Mouse (Mus musculus): ENCODE data around the gene Gm45233. TPM values are rescaled to one million over a fixed set of nuclear protein-coding genes. Genes with fewer than 3 reads are reported as not detected.

Gene Gm45233
- not detected for polyA plus RNA-seq (2015; fragmentation: Illumina TruSeq; extraction: RNeasy Lipid Tissue Mini Kit (QIAGEN cat#74804); ENCODE audit: insufficient read depth, low read depth, low replicate concordance)

GRCm38 (mm10) chr7:43443917-43444293 lies at the start of gene Gm45233, which contains the start of gene Etfb:
Gene Gm45233, plus strand, starts transcription at chr7:43444128.
Gene Etfb, plus strand, starts transcription at chr7:43444083.

GRCm38 (mm10) chr7:43408131-43408553 lies 35.8 kb upstream of the Gm45233 start, which contains the start of gene Siglecg:
Gene Siglecg, plus strand, starts transcription at chr7:43408204.

DNA sequence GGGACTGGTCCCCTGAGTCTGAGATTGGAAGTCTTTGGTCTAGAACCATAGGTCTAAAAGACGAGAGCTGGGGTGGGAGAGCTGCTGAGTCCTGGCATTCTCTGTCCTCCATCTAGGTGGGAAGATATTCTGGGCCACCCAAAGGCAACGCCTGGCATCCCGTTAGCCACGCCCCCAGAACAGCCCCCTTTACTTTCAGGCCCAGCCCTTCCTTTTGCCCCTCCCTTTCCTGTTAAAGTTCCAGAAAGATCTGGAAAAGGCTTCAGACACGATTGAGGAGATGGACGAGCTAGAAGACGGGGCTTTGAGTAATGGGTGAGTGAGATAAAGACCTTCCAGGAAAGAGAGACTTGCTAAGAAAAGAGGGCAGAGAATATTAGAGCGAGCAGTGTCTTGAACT lies 16.5 kb upstream of the Gm45233 start, which contains the start of gene Lim2:
TSS of gene Lim2 (plus strand) at position 265 of the 400 bp plus-strand sequence.

DNA sequence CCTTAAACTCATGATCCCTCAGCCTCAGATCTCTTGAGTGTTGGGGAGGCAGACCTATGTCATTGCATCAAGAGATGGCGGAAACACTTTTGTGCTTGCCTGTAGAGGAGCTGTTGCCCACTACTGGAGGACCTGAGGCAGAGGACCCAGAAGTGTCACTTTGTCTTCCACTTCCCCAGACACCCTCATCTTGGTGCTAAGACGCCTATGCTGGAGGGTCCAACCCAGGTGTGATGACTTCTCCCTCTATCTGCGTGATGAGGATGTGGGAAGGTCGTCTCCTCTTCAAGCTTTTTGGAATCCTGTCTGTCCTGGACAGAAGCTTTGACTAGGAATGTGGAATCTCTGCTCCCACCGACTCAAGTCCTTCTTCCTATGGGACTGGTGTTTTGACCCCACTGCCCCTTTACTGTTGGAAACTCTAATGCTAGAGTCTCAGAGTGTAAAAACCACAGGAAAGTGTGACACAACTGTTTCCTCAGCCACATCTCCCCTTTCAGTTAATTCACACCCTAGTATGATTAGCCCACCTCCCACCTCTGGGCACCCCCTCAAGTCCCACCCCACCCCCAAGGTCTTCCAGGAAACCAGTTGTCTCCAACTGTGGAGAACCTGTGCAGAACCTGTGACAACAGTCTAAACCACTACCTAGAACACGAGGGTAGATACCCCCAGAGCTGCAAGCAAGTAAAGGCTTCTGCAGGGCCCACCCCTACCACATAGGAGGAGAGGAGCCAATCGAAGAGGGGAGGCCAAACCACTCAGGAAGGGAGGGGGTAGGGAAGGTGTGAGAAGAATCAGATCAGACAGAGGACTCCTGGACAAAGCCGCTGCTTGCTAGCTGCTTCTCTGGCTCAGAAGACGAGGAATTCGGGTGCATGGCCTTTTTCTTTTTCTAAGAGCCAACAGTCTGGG lies 7.3 kb upstream of the Gm45233 start, which contains the start of gene Nkg7:
TSS of gene Nkg7 (plus strand) at position 733 of the 915 bp plus-strand sequence.

GRCm38 (mm10) chr7:43440482-43440881 lies 3.4 kb upstream of the Gm45233 start, which contains the start of gene Cldnd2:
Gene Cldnd2, plus strand, starts transcription at chr7:43440782.

DNA sequence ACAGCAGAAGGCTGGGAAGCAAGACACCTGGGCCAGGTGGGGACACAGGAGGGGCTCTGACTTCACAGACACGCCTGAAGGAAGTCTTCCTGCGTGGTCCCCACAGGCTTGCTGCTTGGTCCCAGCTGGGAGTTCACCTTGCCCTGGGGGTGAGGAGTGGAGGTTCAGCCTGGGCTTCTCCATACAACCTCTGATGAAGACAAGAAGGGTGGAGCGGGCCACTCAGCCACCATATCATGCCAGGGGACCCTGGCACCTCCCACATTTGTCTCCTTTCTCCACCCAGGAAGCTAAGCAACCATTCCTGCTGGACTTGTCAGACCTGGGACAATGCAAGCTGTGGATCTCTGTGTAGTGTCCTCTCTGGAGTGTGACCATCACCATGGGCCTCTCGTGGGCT lies 18.9 kb downstream of the Gm45233 start, which contains the start of gene Vsig10l:
TSS of gene Vsig10l (plus strand) at position 301 of the 400 bp plus-strand sequence.

DNA sequence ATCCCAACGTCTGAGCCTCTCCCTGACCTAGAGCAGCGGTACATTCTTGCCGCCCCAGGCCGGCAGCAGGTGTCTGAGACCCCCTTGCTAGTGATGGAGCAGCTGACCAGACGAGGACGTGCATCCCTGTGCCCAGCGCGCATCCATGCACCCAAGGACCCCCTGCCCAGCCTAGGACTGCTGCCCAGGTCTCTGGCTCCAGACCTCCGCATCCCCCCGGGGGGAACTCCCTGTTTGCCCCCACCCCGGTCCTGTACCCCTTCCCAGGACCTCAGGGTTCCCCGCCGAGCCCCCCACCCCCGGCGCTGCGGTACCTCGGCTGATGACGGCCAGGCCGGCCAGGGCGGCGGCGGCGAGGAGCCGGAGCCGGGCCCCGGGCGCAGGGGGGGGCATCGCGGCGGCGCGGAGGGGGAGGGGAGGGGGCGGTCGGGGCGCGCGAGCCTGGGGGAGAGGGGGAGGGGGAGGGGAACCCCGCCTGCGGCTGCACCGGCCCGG lies 45.8 kb downstream of the Gm45233 start, which contains the start of gene Iglon5:
TSS of gene Iglon5 (minus strand) at position 445 of the 495 bp plus-strand sequence.

Other genes with a start within 250 kb of the Gm45233 start
- gene Zfp715, start 130.8 kb upstream of the Gm45233 start, polyA plus RNA-seq (2015; fragmentation: Illumina TruSeq; extraction: RNeasy Lipid Tissue Mini Kit (QIAGEN cat#74804); ENCODE audit: insufficient read depth, low read depth, low replicate concordance): 10.6 TPM
- gene Siglecf, start 92.8 kb upstream of the Gm45233 start, polyA plus RNA-seq (2015; fragmentation: Illumina TruSeq; extraction: RNeasy Lipid Tissue Mini Kit (QIAGEN cat#74804); ENCODE audit: insufficient read depth, low read depth, low replicate concordance): not detected
- gene Siglecg, start 35.9 kb upstream of the Gm45233 start, polyA plus RNA-seq (2015; fragmentation: Illumina TruSeq; extraction: RNeasy Lipid Tissue Mini Kit (QIAGEN cat#74804); ENCODE audit: insufficient read depth, low read depth, low replicate concordance): 0.42 TPM
- not detected for gene Lim2, start 16.5 kb upstream of the Gm45233 start, polyA plus RNA-seq (2015; fragmentation: Illumina TruSeq; extraction: RNeasy Lipid Tissue Mini Kit (QIAGEN cat#74804); ENCODE audit: insufficient read depth, low read depth, low replicate concordance)
- not detected for gene Nkg7, start 7.1 kb upstream of the Gm45233 start, polyA plus RNA-seq (2015; fragmentation: Illumina TruSeq; extraction: RNeasy Lipid Tissue Mini Kit (QIAGEN cat#74804); ENCODE audit: insufficient read depth, low read depth, low replicate concordance)
- not detected for gene Cldnd2, start 3.3 kb upstream of the Gm45233 start, polyA plus RNA-seq (2015; fragmentation: Illumina TruSeq; extraction: RNeasy Lipid Tissue Mini Kit (QIAGEN cat#74804); ENCODE audit: insufficient read depth, low read depth, low replicate concordance)
- 52.6 TPM for gene Etfb, start within 50 bp of the Gm45233 start, polyA plus RNA-seq (2015; fragmentation: Illumina TruSeq; extraction: RNeasy Lipid Tissue Mini Kit (QIAGEN cat#74804); ENCODE audit: insufficient read depth, low read depth, low replicate concordance)
- 0.41 TPM for gene Vsig10l, start 19.0 kb downstream of the Gm45233 start, polyA plus RNA-seq (2015; fragmentation: Illumina TruSeq; extraction: RNeasy Lipid Tissue Mini Kit (QIAGEN cat#74804); ENCODE audit: insufficient read depth, low read depth, low replicate concordance)
- 0.52 TPM for gene Iglon5, start 45.9 kb downstream of the Gm45233 start, polyA plus RNA-seq (2015; fragmentation: Illumina TruSeq; extraction: RNeasy Lipid Tissue Mini Kit (QIAGEN cat#74804); ENCODE audit: insufficient read depth, low read depth, low replicate concordance)
- gene 4931406B18Rik, start 61.8 kb downstream of the Gm45233 start, polyA plus RNA-seq (2015; fragmentation: Illumina TruSeq; extraction: RNeasy Lipid Tissue Mini Kit (QIAGEN cat#74804); ENCODE audit: insufficient read depth, low read depth, low replicate concordance): not detected
- gene Cd33, start 100.3 kb downstream of the Gm45233 start, polyA plus RNA-seq (2015; fragmentation: Illumina TruSeq; extraction: RNeasy Lipid Tissue Mini Kit (QIAGEN cat#74804); ENCODE audit: insufficient read depth, low read depth, low replicate concordance): 1.2 TPM
- gene Zfp658, start 118.1 kb downstream of the Gm45233 start, polyA plus RNA-seq (2015; fragmentation: Illumina TruSeq; extraction: RNeasy Lipid Tissue Mini Kit (QIAGEN cat#74804); ENCODE audit: insufficient read depth, low read depth, low replicate concordance): 2.8 TPM
- gene Zfp719, start 135.5 kb downstream of the Gm45233 start, polyA plus RNA-seq (2015; fragmentation: Illumina TruSeq; extraction: RNeasy Lipid Tissue Mini Kit (QIAGEN cat#74804); ENCODE audit: insufficient read depth, low read depth, low replicate concordance): 1.9 TPM
- not detected for gene Zfp819, start 163.0 kb downstream of the Gm45233 start, polyA plus RNA-seq (2015; fragmentation: Illumina TruSeq; extraction: RNeasy Lipid Tissue Mini Kit (QIAGEN cat#74804); ENCODE audit: insufficient read depth, low read depth, low replicate concordance)
- gene Ceacam18, start 190.6 kb downstream of the Gm45233 start, polyA plus RNA-seq (2015; fragmentation: Illumina TruSeq; extraction: RNeasy Lipid Tissue Mini Kit (QIAGEN cat#74804); ENCODE audit: insufficient read depth, low read depth, low replicate concordance): not detected
- gene Siglece, start 216.0 kb downstream of the Gm45233 start, polyA plus RNA-seq (2015; fragmentation: Illumina TruSeq; extraction: RNeasy Lipid Tissue Mini Kit (QIAGEN cat#74804); ENCODE audit: insufficient read depth, low read depth, low replicate concordance): not detected
- gene Ctu1, start 227.9 kb downstream of the Gm45233 start, polyA plus RNA-seq (2015; fragmentation: Illumina TruSeq; extraction: RNeasy Lipid Tissue Mini Kit (QIAGEN cat#74804); ENCODE audit: insufficient read depth, low read depth, low replicate concordance): 2.3 TPM
- not detected for gene Klk14, start 246.3 kb downstream of the Gm45233 start, polyA plus RNA-seq (2015; fragmentation: Illumina TruSeq; extraction: RNeasy Lipid Tissue Mini Kit (QIAGEN cat#74804); ENCODE audit: insufficient read depth, low read depth, low replicate concordance)